Mouse (Mus musculus): ENCODE data around the gene Lims1. TPM values are rescaled to one million over a fixed set of nuclear protein-coding genes. Genes with fewer than 3 reads are reported as not detected.

The Lims1 gene
- polyA plus RNA-seq, 1 experiment from 2014 or later, result 179 TPM

Other genes starting within 250 kb of the Lims1 start
- gene AW822073, start 98.5 kb upstream of the Lims1 start, polyA plus RNA-seq (2014; fragmentation: Nextera tagmentation; extraction: Ambion mirVana), result not detected in 2 replicates
- gene Duxf3, start 90.8 kb upstream of the Lims1 start, polyA plus RNA-seq (2014; fragmentation: Nextera tagmentation; extraction: Ambion mirVana), result not detected in 2 replicates
- not detected in 2 replicates for gene Gm4981, start 86.8 kb upstream of the Lims1 start, polyA plus RNA-seq (2014; fragmentation: Nextera tagmentation; extraction: Ambion mirVana)
- 37.3 and 39.3 TPM in 2 replicates for gene Gcc2, start 68.0 kb upstream of the Lims1 start, polyA plus RNA-seq (2014; fragmentation: Nextera tagmentation; extraction: Ambion mirVana)
- 23.5 and 26.8 TPM in 2 replicates for gene Ranbp2, start 123.5 kb downstream of the Lims1 start, polyA plus RNA-seq (2014; fragmentation: Nextera tagmentation; extraction: Ambion mirVana)
- gene Ccdc138, start 174.5 kb downstream of the Lims1 start, polyA plus RNA-seq (2014; fragmentation: Nextera tagmentation; extraction: Ambion mirVana), result 6.6 and 6.7 TPM in 2 replicates